Mouse (Mus musculus) CD8-positive naive resting alpha-beta T cell, adult 2 months (primary cell): ENCODE measurements around the gene Bcan.

ENCODE experiments used
- DNase-seq, 2 experiments: peaks; one replicate each; pipeline ENCODE4 v3.0.0; 2022; ENCODE audit warnings: low read depth in 2 of 2, low spot score in 2 of 2

Gene Bcan

DNA sequence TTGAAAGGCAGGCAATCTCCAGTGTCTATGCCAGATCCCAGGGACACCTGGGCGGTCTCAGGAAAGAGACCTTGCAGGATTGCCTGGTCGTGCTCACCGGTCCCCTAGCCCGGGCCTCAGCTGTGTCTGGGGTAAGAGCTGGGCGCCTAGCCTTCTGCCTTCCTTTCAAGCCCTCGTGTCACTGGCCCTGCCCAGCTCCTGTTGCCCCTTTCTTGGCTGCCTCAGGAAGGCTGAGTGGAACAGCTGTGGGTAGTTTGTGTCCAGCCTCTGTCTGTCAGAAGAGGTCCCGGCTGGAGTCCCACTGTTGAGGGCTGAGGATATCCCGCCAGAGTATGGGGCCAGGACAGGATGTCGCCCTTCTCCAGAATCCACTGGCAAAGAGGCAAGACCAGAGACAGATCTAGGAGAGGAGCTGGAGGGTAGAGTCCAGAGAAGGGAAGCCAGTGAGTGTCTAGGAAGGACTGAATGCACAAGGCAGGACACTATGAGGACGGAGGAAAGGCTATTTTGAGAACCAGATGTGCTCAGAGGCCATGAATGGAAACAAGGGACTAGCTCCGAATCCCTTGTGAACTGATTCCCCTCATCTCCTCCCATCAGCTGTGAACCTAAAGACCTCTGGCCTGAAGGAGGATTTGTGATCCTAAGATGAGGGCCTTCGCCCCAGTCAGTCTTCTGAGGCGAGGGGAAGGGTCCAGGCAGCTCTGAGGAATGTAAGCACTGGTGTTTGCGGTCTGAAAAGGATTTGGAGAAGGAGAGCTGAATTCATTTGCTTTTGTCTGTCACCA lies 26.2 kb downstream of the Bcan start:
- no peak for DNase-seq

DNA sequence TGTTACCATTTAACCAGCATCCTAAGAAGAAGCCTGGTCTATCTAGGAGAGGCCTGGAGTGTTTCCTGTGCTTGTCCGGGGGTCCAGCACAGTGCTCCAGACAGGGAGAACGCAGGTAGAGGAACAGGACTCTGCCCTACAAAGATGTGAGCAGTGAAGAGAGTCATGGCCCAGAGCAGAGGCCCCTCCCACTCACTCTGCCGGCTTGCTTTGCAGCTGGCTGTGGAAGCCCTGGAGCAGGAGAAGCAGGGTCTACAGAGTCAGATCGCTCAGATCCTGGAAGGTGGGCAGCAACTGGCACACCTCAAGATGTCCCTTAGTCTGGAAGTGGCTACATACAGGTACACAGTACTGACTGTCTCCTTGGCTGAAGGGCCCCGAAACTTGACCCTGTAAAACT lies 27.3 kb downstream of the Bcan start:
- no peak for DNase-seq

DNA sequence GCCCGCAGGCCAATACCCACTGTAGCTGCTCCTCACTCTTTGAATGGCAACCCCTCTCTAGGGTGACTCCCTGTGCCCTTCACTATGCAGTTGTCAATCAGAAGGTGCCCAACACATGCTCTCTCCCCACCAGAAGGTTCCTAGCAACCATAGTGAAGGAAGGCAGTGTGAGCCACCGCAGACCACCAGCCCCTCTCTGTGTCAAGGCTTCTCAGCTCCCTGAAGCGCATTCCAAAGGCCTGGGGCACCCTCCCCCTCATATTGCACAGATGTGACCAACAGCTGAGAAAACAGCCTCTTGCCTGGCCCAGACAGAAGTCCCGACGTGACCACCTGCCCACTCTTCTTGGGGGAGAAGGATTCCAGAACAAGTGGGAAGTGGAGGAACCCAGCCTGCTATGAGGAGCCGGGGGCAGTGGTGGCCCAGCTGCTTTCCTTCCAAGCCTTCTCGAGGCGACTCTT lies 27.8 kb downstream of the Bcan start:
- DNase-seq, result no peak

DNA sequence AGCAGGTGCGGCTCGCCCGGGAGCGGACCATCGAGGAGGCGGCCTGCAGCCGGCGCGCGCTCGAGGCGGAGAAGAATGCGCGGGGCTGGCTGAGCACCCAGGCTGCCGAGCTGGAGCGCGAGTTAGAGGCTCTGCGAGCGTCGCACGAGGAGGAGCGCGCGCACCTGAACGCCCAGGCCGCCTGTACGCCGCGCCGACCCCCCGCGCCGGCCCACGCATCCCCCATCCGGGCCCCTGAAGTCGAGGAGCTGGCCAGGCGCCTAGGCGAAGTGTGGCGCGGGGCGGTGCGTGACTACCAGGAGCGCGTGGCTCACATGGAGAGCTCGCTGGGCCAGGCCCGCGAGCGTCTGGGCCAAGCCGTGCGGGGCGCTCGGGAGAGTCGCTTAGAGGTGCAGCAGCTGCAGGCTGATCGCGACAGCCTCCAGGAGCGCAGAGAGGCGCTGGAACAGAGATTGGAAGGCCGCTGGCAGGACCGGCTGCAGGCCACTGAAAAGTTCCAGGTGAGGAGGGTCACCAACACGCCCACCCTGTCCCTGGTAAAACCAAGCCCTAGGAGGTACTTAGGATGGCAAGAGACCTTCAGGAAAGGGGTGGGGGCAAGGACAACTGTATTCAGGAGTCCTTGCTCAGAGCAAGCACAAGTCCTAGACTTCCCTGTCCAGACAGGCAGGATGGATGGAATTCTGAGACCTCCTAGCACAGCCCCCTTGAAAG lies 28.4 kb downstream of the Bcan start:
- DNase-seq, result no peak

DNA sequence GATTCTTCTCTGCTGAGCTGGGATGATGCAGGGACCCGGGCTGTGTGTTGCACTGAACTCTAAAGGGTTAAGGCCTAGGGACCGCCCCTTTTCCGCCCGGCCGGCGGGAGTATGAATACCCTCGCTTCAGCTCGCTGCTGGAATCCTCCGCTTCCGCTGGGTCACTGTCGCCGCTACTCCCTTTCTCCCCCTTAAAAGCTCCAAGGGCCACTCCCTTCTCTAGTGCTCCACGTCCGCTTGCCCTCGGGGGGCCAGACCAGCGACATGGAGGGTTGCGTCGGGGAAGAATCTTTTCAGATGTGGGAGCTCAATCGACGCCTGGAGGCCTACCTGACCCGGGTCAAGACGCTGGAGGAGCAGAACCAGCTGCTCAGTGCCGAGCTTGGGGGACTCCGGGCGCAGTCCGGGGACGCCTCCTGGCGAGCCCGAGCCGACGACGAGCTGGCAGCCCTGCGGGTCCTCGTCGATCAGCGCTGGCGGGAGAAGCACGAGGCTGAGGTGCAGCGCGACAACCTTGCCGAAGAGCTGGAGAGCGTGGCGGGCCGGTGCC lies 29.0 kb downstream of the Bcan start, which contains the start of gene Nes:
Gene Nes, plus strand, starts transcription at position 140 of the 550 bp plus-strand sequence.
- peak in 1 of 2 experiments; percentile 15 for DNase-seq

DNA sequence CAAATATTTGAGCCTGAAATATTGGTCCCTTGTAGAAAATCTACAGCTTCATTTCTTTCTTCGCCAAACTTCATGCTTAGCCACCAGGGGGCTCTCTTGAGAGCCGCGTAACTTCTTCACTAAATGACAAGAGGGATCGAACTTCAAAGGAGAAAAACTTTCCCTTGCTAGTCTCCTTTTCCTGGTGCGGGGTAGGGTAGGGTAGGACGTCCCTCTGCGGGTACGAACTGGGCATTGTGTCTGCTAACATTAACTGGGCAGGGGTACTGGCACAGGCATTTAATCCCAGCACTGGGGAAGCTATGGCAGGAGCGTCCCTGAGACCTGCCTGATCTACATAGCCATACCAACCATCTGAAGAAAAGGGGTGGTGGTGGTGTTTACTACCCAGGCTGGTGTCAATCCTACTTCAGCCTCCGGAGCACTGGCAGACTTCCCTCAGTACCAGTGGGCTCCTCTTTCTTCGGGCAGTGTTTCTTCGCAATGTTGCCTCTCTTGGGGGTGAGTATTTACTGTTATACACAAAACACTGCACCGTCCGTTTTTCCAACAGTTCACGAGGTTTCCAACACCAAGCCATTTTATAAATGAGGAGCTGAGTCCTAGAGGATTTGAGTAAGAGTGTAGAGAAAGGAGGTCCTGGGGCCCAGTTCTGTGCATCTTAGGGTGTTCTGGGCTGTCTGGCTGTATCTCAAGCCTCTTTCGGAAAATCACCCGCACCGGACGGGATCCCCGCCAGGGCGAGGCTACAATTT lies 29.7 kb downstream of the Bcan start:
- DNase-seq, result peak; percentile 45 to 68

DNA sequence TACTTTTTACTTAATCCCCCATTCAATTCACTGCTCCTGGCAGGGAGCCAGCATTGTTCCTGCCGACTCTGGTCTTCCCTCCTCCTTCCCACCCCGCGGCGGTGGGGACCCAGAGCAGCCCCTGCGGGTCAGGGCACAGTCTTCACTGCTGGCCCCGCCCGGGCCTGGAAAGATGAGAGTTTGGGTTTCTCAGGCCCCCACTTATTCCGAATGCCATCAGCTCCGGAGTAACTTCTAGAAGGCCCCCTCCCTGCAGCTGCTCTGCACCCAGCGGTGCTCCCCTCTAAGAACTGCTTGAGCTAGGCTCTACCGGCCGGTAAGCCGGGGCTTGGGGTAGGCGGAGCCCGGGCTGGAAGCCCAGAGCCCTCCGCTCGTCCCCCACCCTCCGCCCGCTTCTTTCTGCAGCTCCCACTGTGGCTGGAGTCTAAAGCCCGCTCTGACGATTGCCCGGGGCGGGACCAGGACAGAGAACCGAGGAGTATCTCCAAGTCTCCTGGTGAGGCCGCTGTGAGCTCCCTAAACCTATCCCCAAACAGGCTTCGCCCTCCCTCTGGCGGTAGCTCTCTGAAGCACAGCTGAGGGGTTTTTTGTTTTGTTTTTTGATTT lies 39.3 kb downstream of the Bcan start:
- DNase-seq, result peak; percentile 44 to 57

DNA sequence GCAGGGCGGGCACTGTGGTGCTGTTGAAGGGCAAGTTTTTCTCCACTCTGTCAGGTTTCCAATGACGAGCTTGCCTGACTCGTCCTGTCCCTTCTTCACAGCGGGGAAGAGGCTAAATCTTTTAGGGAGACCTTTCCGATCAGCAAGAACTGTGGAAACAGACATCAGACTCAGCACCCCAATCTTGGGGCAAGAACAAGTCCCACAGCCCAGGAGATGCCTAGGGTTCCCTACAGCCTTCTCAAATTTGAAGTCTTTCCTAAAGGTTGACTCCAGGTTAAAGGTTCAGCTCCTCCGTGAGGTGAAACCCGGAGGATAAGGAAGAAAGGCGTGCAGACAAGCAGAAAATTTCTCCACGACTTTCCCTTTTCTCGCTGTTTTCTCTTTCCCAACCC lies 39.8 kb downstream of the Bcan start:
- no peak for DNase-seq

DNA sequence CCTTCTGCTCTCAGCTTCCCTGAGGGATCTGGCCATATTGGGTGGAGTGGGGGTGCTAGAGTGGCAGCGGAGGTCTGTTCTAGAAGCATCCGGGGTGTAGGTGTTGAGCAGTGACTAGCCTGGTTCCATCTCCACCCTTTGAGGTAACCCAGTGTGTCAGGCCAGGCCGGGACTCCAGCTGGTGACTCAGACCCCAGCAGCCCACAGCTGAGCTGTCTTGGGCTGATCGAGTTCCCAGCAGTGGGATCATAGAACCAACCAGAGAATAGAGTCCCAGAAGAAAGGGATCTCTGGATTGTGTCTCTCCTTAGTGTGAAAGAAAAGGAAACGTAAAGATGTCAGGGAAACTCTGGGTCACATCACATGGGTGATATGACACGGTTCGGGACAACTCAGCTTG lies 40.7 kb downstream of the Bcan start:
- DNase-seq, result no peak

DNA sequence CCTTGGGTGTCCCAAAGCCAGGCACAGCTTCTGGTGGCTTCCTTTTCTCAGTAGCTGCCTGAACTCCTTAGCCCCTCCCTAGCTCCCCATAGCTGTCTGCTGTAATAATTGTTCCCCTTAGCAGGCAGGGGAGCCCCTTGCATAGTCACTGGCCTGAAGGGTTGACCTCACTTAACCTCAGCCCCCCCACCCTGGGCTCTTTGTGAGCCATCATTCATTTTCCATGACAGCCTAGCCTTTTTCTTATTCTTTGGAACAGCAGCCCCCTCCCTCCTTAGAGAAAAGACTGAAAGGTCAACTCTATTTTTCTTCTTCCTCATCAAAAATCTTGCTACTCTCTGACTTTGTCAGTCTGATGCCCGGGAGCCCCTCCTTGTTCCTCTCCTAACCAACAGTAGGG lies 41.1 kb downstream of the Bcan start:
- no peak for DNase-seq

DNA sequence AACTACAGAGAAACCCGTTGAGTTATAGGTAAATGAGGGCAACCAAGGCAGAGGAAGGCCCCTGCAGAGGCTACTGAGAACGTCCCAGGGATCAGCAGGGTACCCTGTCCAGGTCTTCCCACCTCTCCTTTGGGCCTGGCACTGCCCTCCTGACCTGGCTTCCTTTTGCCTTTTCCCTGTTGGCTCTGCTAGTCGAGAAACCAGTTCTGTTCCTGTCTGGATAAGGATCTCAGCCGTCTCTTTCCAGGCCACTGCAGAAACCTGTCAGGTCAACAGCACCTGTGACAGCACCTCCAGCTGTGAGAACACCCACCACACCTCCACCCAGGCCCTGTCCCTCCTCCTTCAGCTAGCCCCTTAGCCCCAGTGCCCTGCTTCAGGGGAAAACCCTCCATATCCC lies 41.6 kb downstream of the Bcan start:
- DNase-seq, result no peak

DNA sequence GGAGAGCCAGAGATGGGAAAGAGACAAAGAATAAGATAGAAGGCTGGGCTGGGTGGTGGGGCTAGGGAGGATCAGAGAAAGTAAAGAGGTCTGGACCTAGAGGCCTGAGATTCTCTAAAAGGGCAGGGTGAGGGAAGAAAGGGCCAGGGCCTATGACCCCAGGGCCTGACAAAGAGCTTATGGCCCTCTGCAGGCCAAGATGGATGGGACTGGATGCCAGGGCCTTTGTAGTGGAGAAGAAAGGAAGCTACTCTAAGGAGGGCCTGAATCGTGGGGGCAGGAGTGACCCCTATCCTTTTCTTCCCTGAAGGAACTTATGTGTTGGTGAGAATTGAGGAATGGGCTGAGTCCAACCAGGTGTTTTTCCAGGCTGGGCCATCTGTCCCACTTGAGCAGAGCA lies 42.0 kb downstream of the Bcan start:
- DNase-seq, result no peak

DNA sequence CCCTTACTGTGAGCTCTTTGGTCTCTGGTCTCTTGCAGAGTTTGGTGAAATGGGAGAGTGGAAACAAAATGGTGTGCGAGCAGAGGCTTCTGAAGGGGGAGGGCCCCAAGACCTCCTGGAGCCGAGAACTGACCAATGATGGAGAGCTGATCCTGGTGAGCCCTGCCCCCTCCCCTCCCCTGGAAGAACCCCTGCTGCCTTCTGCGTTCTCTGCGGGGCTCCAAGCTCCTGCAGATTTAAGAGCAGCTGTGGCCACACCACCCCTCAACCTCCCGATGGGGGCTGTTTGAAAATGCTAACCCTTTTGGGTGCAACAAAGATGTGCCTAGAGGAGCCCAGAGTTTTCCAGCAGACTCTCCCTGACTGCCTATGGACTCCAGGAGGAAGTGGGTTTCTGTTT lies 47.6 kb downstream of the Bcan start:
- DNase-seq, result no peak

DNA sequence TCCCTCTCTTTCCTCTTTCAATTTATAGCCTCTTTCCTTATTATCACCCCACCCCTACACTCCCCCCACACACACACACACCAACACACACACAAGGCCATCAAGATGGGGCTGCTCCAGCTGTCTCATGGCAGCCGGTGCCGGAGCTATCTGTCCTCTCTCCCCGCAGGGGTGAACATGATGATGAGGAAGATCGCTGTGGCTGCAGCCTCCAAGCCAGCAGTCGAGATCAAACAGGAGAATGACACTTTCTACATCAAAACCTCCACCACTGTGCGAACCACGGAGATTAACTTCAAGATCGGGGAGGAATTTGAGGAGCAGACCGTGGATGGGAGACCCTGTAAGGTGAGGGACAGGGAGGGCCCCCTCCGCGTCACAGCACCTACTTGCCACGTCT lies 48.1 kb downstream of the Bcan start:
- no peak for DNase-seq

DNA sequence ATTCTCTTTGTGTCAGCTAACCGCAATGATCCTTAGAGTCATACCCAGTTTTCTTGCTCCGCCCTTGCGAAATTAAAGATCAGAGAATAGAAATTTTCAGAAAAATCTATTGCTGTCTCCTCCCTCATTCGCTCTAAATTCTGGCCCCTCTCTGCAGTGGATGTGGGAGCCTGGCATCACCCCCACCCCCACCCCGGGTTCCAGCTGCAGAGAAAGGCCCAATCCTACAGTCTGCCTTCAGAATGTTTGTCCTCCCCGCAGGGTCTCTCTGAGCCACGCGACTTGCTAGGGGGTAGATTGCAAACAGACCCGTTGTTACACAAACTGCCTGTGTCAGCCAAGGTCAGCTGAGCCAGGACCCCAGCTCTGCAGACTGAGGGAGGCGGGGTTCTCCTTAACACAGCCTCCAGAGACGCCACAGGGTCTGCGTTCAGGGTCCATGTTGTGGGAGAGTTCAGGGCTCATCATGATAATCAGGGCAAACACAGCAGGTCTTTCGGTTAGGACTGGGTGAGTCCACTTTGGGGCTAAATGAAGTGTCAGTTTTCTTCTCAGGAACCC lies 50.0 kb downstream of the Bcan start:
- no peak for DNase-seq

DNA sequence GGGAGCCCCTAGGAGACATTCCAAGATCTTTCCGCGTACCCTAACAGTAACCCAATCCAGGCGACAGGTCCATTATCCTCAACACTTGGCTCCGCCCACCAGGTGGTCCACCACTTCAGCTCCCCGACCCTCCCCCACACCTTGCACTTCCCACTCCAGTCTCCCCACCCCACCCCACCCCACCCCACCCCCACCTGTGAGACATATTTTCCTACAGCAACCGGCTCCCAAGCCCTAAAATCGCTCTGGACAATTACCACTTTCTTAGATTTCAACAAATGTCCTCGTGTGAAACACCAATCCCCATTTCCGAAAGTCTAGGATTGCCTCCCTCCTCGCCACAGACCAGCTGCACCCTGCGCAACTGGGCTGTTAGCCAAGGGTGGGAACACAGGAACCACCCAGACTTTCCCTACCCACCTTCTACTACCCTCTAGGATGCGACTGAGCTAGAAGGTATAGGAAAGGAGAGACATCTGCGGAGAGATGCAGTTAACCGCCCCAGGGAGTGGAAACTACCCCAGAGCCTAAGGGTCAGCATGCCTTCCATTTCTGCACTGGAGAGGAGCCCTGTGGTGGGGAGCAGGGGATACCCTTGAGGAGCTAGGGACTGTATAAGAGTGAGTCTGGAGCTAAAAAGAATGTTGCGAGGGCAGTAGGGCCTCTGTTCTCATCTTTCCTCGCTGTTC lies 50.6 kb downstream of the Bcan start:
- DNase-seq, result no peak

DNA sequence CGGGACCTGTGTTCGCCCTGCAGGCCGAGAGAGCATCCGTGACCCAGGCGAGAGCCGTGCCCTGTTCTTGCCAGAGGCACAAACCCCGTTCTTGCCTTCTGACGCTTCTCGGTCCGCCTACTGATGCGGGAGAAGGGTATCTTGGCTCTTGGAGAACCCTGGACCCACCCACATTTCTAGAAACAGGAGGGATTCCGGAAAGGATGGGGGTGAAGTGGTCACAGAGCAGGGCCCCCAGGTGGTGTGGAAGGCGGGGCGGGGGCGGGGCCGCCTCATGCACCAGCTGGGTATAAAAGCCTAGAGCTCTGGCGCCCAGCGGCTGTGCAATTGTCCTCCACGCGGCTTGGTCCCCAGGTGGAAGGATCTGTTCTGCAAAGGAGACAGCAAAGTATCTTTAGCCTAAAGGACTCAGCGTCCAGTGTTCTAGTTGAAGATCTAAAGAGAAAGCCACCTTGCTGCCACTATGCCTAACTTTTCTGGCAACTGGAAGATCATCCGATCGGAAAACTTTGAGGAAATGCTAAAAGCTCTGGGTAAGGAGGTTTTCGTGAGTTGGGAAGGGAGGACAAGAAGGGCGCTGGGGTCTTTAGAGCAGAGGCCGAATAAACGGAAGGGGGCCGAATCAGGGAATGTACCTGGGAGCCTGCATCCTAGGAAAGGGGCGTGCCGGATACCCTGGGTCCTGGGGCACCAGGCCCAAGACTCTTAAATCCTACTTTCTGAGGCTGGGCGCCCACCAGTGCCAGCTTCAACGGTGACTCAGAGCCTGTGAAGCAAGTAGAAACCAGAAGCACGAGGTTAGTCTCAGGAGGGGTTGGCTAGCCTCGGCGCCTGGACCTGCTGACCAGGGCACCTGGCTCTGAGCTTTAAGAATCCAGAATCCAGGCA lies 51.4 kb downstream of the Bcan start, which contains the start of gene Crabp2:
Gene Crabp2, plus strand, starts transcription at position 289 of the 888 bp plus-strand sequence.
- DNase-seq, result no peak

DNA sequence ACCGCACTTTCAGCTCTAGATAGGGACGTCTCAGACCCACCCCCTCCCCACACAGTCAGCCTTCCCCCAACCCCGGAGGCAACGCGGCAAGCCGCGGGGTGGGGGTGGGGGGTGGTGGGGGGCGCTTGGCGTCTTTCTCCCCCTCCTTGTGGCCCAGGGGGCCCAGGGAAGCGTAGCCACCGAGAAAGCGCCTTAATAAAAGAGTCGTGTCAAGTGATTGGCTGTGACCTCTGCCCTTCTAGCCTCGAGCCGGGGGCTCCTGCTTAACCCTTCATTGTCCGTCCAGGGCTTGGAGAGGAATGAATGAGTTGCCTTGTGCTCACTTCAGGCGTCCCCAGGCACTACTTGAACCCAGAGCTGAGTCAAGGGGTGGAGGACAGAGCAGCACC lies 52.2 kb downstream of the Bcan start:
- no peak for DNase-seq
